Mouse (Mus musculus): ENCODE measurements around the gene Hspg2. TPM values are rescaled to one million over a fixed set of nuclear protein-coding genes. Genes with fewer than 3 reads are reported as not detected.
"Not testable (repeated sequence)": the region's sequence is repeated elsewhere in the genome, so short reads cannot be mapped to it uniquely, and the experiment has no call there.

Hspg2 gene
- polyA plus RNA-seq (2015; fragmentation: Nextera tagmentation; extraction: Ambion mirVana), result 48.9 and 50.0 TPM in 2 replicates

DNA sequence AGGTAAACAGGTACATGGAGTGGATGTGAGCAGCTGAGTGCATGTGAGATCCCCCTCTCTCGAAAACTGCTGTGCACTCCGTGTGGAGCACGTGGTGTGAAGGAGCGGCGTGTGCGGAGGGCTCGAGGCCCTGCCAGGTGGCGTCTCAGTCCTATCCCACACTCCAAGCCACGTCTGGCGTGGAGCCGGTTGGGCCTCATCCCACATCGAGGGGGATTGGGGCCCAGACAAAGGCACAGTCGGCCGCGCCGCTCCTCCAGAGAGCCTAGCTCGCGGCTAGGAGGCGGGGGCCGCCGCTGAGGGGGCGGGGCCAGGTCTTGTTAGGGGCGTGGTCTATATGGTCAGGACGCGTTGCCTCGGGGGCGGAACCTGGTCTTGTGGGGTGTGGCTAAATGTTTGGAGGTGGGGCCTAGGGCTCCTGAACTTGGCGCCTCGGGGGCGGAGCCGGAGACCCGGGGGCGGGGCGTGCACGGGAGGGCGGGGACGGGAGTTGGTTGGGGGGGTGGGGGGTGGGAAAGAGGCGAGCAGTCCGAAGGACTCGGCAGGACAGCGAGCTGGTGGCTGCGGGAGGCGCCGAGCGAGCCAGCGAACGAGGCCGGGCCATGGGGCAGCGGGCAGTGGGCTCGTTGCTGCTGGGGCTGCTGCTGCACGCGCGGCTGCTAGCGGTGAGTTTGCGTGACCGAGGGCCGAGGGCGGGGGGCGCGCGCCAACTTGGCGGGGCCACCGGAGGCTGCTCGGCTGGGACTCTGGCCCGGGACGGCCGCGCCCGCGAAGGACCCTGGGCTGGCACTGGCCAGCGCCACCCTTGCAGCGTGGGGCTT is at the start of gene Hspg2:
Hspg2 (plus strand) TSS at position 510 of the 821 bp plus-strand sequence.
- Histone ChIP-seq H3K4me3 (peak within 1 kb of the TSS; percentile 95), H3K9ac (peak within 1 kb of the TSS; percentile 99), H3K4me1 (peaks cover 79% of the 10 kb centered on the region), H3K27ac (replicated peaks) (peak within 1 kb of the TSS; percentile 100), H3K27me3 (replicated peaks) (no peaks in the 10 kb centered on the region), H3K4me2 (peak within 1 kb of the TSS; percentile 91), H3K36me3 (peaks cover 11% of the 10 kb centered on the region; the same call in 1 of the 2 replicates), H3K9me3 (no peaks in the 10 kb centered on the region)
- 1% methylated on average over 66 of the region's 72 CpGs for WGBS
- peak; percentile 72 for ATAC-seq (ENCODE audit: extremely low read depth, insufficient number of reproducible peaks, low FRiP score, low TSS enrichment)

DNA sequence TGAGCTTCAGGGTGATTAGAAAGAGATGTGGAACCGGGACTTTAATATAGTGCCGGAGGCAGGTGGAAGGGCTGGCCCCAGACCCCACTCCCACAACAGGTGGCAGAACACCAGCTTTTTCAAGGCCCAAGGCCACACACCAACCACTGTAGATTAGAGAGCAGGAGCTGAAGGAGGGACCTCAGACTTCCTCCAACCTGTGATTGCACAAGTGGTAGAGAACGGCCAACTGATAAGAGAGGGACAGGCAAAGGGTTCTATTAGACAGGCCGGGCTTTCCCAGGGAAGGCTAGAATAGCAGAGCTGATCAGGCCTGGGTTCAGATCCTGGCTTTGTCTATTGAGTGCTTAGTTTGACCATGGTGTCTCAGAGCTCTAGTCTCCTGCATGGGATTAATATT is 38.1 kb upstream of the Hspg2 start, which contains the start of gene Cela3b:
Cela3b (minus strand) TSS at position 39 of the 400 bp plus-strand sequence.
- Histone ChIP-seq H3K9ac (no peak within 1 kb of the TSS), H3K4me1 (peaks cover 4% of the 10 kb centered on the region; the same call in 1 of the 2 replicates), H3K4me3 (no peak within 1 kb of the TSS), H3K4me2 (no peak within 1 kb of the TSS), H3K27me3 (replicated peaks) (no peaks in the 10 kb centered on the region), H3K27ac (replicated peaks) (no peak within 1 kb of the TSS), H3K36me3 (no peaks in the 10 kb centered on the region), H3K9me3 (no peaks in the 10 kb centered on the region)
- 47% methylated on average over 4 of the region's 4 CpGs for WGBS
- ATAC-seq (ENCODE audit: extremely low read depth, insufficient number of reproducible peaks, low FRiP score, low TSS enrichment), result no peak

GRCm38 (mm10) chr4:137432700-137433550 is 35.6 kb upstream of the Hspg2 start:
- not testable (repeated sequence) for H3K9ac ChIP-seq; H3K4me3 ChIP-seq; H3K36me3 ChIP-seq; H3K4me2 ChIP-seq; H3K4me1 ChIP-seq; H3K27me3 ChIP-seq (replicated peaks); ATAC-seq (ENCODE audit: extremely low read depth, insufficient number of reproducible peaks, low FRiP score, low TSS enrichment); H3K9me3 ChIP-seq
- WGBS, result 43% methylated on average over 10 of the region's 10 CpGs
- peak overlapping the region; percentile 51 for H3K27ac ChIP-seq (replicated peaks)

- H3K4me3 ChIP-seq, result no peak overlapping the region
- H3K27me3 ChIP-seq (replicated peaks), result no peaks in the 10 kb centered on the region
Observed at GRCm38 (mm10) chr4:137436979-137437669, 31.4 kb upstream of the Hspg2 start.

GRCm38 (mm10) chr4:137438842-137439241 is 29.7 kb upstream of the Hspg2 start:
- no peaks in the 10 kb centered on the region for H3K27me3 ChIP-seq (replicated peaks)
- 70% methylated on average over 8 of the region's 8 CpGs for whole genome bisulfite sequencing
- H3K27ac ChIP-seq (replicated peaks), result no peak overlapping the region
- 0 out of 2 replicates have a peak, but pooled peaks cover 4% of the 10 kb centered on the region for H3K9me3 ChIP-seq
- no peak overlapping the region for H3K9ac ChIP-seq
- no peaks in the 10 kb centered on the region for H3K36me3 ChIP-seq
- no peak overlapping the region for H3K4me3 ChIP-seq
- peaks cover 6% of the 10 kb centered on the region; the same call in 1 of the 2 replicates for H3K4me1 ChIP-seq
- ATAC-seq (ENCODE audit: extremely low read depth, insufficient number of reproducible peaks, low FRiP score, low TSS enrichment), result no peak
- H3K4me2 ChIP-seq, result no peak overlapping the region

More at GRCm38 (mm10) chr4:137436979-137437669, 31.4 kb upstream of the Hspg2 start:
- H3K9me3 ChIP-seq, result 0 out of 2 replicates have a peak, but pooled peaks cover 4% of the 10 kb centered on the region
- H3K4me1 ChIP-seq, result peaks cover 8% of the 10 kb centered on the region; the same call in 1 of the 2 replicates
- no peak overlapping the region for H3K9ac ChIP-seq
- no peaks in the 10 kb centered on the region for H3K36me3 ChIP-seq
- H3K27ac ChIP-seq (replicated peaks), result no peak overlapping the region
- no peak for ATAC-seq (ENCODE audit: extremely low read depth, insufficient number of reproducible peaks, low FRiP score, low TSS enrichment)
- no peak overlapping the region for H3K4me2 ChIP-seq
- WGBS, result 91% methylated on average over 8 of the region's 8 CpGs

GRCm38 (mm10) chr4:137441332-137441731 is 27.2 kb upstream of the Hspg2 start:
- 80% methylated on average over 4 of the region's 4 CpGs for WGBS
- no peak for ATAC-seq (ENCODE audit: extremely low read depth, insufficient number of reproducible peaks, low FRiP score, low TSS enrichment)
- Histone ChIP-seq H3K9ac (no peak overlapping the region), H3K9me3 (0 out of 2 replicates have a peak, but pooled peaks cover 4% of the 10 kb centered on the region), H3K4me2 (no peak overlapping the region), H3K27me3 (replicated peaks) (no peaks in the 10 kb centered on the region), H3K4me3 (no peak overlapping the region), H3K27ac (replicated peaks) (no peak overlapping the region), H3K36me3 (no peaks in the 10 kb centered on the region), H3K4me1 (peaks cover 7% of the 10 kb centered on the region; the same call in 1 of the 2 replicates)

DNA sequence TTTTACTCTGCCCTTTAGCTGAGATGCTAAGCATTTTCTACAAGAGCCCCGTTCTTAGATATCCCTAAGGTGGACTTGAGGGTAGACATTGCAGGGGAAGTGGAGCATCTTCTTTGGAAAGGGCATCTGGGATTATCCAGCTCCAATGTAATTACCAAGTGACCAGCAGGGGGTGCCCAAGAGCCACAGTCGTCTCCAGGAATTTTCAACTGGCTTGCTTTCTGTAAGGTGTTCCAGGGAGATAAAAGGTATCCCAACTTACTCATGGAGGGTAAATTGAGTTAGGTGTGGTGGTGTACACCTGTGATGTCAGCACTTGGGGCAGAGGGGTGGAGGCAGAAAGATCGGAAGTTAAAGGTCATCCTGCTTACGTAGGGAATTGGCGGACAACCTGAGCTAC is 24.9 kb upstream of the Hspg2 start:
- peaks cover 13% of the 10 kb centered on the region for H3K4me1 ChIP-seq
- ATAC-seq (ENCODE audit: extremely low read depth, insufficient number of reproducible peaks, low FRiP score, low TSS enrichment), result no peak
- H3K4me2 ChIP-seq, result peak overlapping the region; percentile 47; the same call in 1 of the 2 replicates
- 0 out of 2 replicates have a peak, but pooled peaks cover 4% of the 10 kb centered on the region for H3K9me3 ChIP-seq
- no peak overlapping the region for H3K9ac ChIP-seq
- no peak overlapping the region for H3K27ac ChIP-seq (replicated peaks)
- 22% methylated on average over 5 of the region's 5 CpGs for WGBS
- no peak overlapping the region for H3K4me3 ChIP-seq
- H3K27me3 ChIP-seq (replicated peaks), result no peaks in the 10 kb centered on the region
- no peaks in the 10 kb centered on the region for H3K36me3 ChIP-seq

DNA sequence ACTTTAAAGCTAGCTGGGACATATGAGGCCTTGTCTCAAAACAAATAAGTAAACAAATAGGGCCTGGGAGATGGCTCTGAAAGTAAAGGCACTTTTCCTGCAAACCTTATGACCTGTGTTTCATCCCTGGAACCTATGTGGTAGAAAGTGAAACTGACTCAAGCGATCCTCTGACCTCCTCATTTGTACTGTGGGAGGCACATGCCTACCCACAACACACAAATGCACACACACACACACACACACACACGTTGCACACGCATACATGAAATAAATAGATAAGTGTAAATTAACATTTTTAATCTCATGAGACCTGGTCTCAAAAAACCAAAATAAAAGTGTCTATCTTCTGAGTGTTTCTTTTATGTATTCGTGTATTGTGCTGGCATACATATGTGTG is 22.7 kb upstream of the Hspg2 start:
- no peaks in the 10 kb centered on the region for H3K27me3 ChIP-seq (replicated peaks)
- 0 out of 2 replicates have a peak, but pooled peaks cover 4% of the 10 kb centered on the region for H3K9me3 ChIP-seq
- ATAC-seq (ENCODE audit: extremely low read depth, insufficient number of reproducible peaks, low FRiP score, low TSS enrichment), result no peak
- no peaks in the 10 kb centered on the region for H3K36me3 ChIP-seq
- no peak overlapping the region for H3K4me3 ChIP-seq
- peaks cover 28% of the 10 kb centered on the region for H3K4me1 ChIP-seq
- no peak overlapping the region for H3K27ac ChIP-seq (replicated peaks)
- H3K9ac ChIP-seq, result no peak overlapping the region
- 84% methylated on average over 4 of the region's 4 CpGs for WGBS
- H3K4me2 ChIP-seq, result no peak overlapping the region

DNA sequence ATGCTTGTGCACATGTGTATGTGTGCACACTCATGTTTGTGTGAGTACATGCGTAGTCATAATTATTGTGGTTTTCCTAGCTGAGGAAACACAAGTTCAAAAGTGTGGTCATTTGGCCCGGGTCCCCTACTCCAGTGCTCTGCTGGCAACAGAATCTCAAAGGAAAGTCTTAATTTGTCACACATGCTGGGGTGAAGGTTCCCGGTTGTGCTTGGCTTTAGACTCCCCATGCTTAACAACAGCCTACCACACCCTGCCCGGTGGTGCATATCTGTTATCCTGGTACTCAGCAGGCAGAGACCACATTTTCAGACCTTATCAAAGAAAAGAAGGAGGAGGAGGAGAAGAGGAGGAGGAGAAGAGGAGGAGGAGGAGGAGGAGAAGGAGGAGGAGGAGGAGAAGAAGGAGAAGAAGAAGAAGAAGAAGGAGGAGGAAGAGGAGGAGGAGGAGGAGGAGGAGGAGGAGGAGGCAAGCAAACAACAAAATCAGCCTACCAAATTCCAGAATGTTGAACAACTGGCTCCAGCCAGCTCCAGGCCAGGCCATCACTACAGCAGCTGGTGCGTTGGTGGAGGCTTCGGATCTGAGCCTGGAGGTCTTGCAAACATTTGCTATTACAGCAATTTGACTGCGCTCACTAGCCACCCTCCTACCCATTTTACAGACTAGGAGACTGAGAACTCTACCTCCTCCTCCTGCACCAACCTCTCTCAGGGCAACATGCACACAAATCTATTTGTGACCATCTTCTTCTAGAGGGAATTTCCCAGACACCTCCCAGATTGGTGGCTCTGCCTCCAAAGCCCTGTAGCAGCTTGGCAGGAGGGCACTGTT is 21.0 kb upstream of the Hspg2 start:
- H3K4me2 ChIP-seq, result no peak overlapping the region; the same call in 1 of the 2 replicates
- no peak overlapping the region for H3K9ac ChIP-seq

DNA sequence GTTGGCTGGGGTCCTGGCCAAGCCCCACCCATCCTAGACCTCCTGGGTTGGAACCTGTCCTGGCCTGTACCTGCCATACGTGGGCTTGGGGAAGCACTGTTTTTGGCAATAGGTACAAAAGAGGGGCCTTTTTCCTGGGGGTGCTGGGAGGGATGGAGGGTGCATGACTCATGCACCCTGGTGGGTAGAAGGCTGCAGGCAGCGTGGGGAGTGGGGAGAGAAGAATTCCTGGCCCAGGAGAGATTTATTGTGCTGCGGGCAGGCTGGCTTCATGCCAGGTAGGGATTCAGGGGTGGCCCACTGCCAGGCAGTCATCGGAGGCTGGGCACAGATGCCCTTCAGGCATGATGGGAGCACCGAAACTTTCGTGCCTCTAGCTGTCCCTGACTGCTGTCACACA is 20.4 kb upstream of the Hspg2 start:
- peak overlapping the region; percentile 59 for H3K27ac ChIP-seq (replicated peaks)
- H3K9ac ChIP-seq, result peak overlapping the region; percentile 24
- no peaks in the 10 kb centered on the region for H3K9me3 ChIP-seq
- no peaks in the 10 kb centered on the region for H3K27me3 ChIP-seq (replicated peaks)
- no peak overlapping the region for H3K4me3 ChIP-seq
- no peaks in the 10 kb centered on the region for H3K36me3 ChIP-seq
- WGBS, result 21% methylated on average over 6 of the region's 6 CpGs
- H3K4me1 ChIP-seq, result peaks cover 29% of the 10 kb centered on the region
- no peak overlapping the region; the same call in 1 of the 2 replicates for H3K4me2 ChIP-seq
- peak; percentile 33; the same call in 1 of the 2 replicates for ATAC-seq (ENCODE audit: extremely low read depth, insufficient number of reproducible peaks, low FRiP score, low TSS enrichment)

More for the DNA sequence above, 21.0 kb upstream of the Hspg2 start:
- Histone ChIP-seq H3K9me3 (no peaks in the 10 kb centered on the region), H3K4me1 (peaks cover 28% of the 10 kb centered on the region), H3K4me3 (no peak overlapping the region), H3K27me3 (replicated peaks) (no peaks in the 10 kb centered on the region), H3K36me3 (no peaks in the 10 kb centered on the region), H3K27ac (replicated peaks) (peak overlapping the region; percentile 59)
- WGBS, result 52% methylated on average over 7 of the region's 7 CpGs
- ATAC-seq (ENCODE audit: extremely low read depth, insufficient number of reproducible peaks, low FRiP score, low TSS enrichment), result no peak

Measured in heart, embryonic 13.5 days (tissue).